Mouse (Mus musculus) heart, postnatal 14 days (tissue): ENCODE measurements around the gene Gpr137. TPM values are rescaled to one million over a fixed set of nuclear protein-coding genes. Genes with fewer than 3 reads are reported as not detected.

ENCODE experiments used
- microRNA-seq, 2 experiments: library from miRNA; unstranded; fragments of <30 nt; microRNA quantifications; one replicate each; pipeline ENCODE4 v1.2.0; 2021 to 2022
- total RNA-seq, 2 experiments: library from RNA; stranded (reverse); gene quantifications; 2 replicates each; pipeline ENCODE4 v1.2.3; 2021

Gene Gpr137
- total RNA-seq, 2 experiments from 2014 or later: 34.1 to 40.0 TPM

Small RNAs within 50 kb of the gene (microRNA-seq; reads per million reads assigned to microRNA genes)
- 7.4 to 9.1 reads per million in 2 experiments for gene Mir6990

Other genes starting within 250 kb of the Gpr137 start
- 10 to 100 TPM; 14.8 to 18.2 TPM for gene Rps6ka4, start 101.8 kb downstream of the Gpr137 start, total RNA-seq
- 1 to 10 TPM; 1.0 to 1.7 TPM for gene Ccdc88b, start 84.3 kb downstream of the Gpr137 start, total RNA-seq
- gene Trmt112, start 32.8 kb downstream of the Gpr137 start, total RNA-seq: 10 to 100 TPM; 26.7 to 30.6 TPM
- 100 to 1,000 TPM; 595 to 603 TPM for gene Prdx5, start 32.4 kb downstream of the Gpr137 start, total RNA-seq
- gene Esrra, start 20.7 kb downstream of the Gpr137 start, total RNA-seq: 100 to 1,000 TPM; 128 to 136 TPM
- gene Catsperz, start 17.1 kb downstream of the Gpr137 start, total RNA-seq: not detected
- gene Kcnk4, start 8.0 kb downstream of the Gpr137 start, total RNA-seq: under 1 TPM in 1 of 2 experiments, not detected in 1; 0.26 TPM
- 10 to 100 TPM; 28.6 to 29.9 TPM for gene Bad, start 619 bp downstream of the Gpr137 start, total RNA-seq
- gene Ppp1r14b, start 32.5 kb upstream of the Gpr137 start, total RNA-seq: 100 to 1,000 TPM in 1 of 2 experiments, 10 to 100 TPM in 1; 89.8 to 120 TPM
- 10 to 100 TPM; 16.2 to 16.8 TPM for gene Plcb3, start 34.0 kb upstream of the Gpr137 start, total RNA-seq
- gene Fkbp2, start 38.0 kb upstream of the Gpr137 start, total RNA-seq: 10 to 100 TPM; 13.6 to 14.2 TPM
- 100 to 1,000 TPM; 307 to 309 TPM for gene Vegfb, start 45.2 kb upstream of the Gpr137 start, total RNA-seq
- gene Dnajc4, start 50.1 kb upstream of the Gpr137 start, total RNA-seq: 10 to 100 TPM; 54.8 to 62.7 TPM
- 10 to 100 TPM; 24.8 to 26.1 TPM for gene Nudt22, start 53.6 kb upstream of the Gpr137 start, total RNA-seq
- gene Trpt1, start 53.7 kb upstream of the Gpr137 start, total RNA-seq: 10 to 100 TPM; 18.7 to 20.1 TPM
- 10 to 100 TPM in 1 of 2 experiments, 1 to 10 TPM in 1; 6.1 to 10.7 TPM for gene Fermt3, start 77.0 kb upstream of the Gpr137 start, total RNA-seq
- gene Stip1, start 97.5 kb upstream of the Gpr137 start, total RNA-seq: 100 to 1,000 TPM in 1 of 2 experiments, 10 to 100 TPM in 1; 84.1 to 107 TPM
- gene Macrod1, start 114.3 kb upstream of the Gpr137 start, total RNA-seq: 100 to 1,000 TPM; 181 to 186 TPM
- 1 to 10 TPM in 1 of 2 experiments, under 1 TPM in 1; 0.98 to 1.0 TPM for gene Flrt1, start 163.2 kb upstream of the Gpr137 start, total RNA-seq